10 mouse cellular contexts compared by ENCODE assay signal in the genomic region with DNA sequence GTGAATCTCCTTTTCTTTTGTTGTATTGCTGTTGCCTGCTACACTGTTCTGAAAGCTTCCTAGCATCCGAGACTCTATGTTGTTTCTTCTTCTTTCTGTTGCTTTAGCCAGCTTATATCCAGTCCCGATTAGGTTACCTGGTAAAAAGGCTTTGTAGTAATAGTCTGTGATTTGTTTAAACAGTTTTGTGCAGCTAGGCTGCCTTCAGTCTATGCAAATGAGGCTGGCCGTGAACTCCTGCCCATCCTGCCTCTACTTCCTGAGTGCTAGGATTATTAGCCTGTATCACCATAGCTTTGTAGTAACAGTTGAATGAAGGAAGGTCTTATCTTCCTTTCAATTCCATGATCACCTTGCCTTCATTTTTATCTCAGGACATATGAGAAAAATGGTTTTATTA. TPM values are rescaled to one million over a fixed set of nuclear protein-coding genes. Genes with fewer than 3 reads are reported as not detected.
DNase-seq lines count a peak whose midpoint lies in the region; ATAC-seq and TF ChIP-seq lines count a peak whose summit lies in the region.
"Had no signal": no experiment of that assay in that cellular context is flagged by ENCODE, and none has a peak within 500 bp of the region (broad histone marks: within the 10 kb centered on the region; RNA-seq: fewer than 3 reads in every experiment).

No protein-coding gene starts in this region.

- in situ Hi-C loops in ES-E14 (cut with MboI; ENCODE audit: low sequenced_read_pairs in 2 of 2, unreplicated experiment in 2 of 2): no loop called here

- no peak overlapping the region for H3K27ac ChIP-seq in heart, embryonic 15.5 days
- peak overlapping the region; percentile 99; the same call in 1 of the 2 replicates for H3K27ac ChIP-seq in ES-E14 (ENCODE audit: insufficient read depth, low read depth, low read length, poor library complexity, severe bottlenecking)
- no peak overlapping the region for H3K27ac ChIP-seq in hindbrain, embryonic 12.5 days
- H3K27ac ChIP-seq in liver, postnatal 0 days (ENCODE audit: low read depth): no peak overlapping the region

- no peak for TF ChIP-seq CTCF in liver, postnatal 0 days (IDR thresholded peaks at IDR 0.05; ENCODE audit: low read depth)

- H3K4me2 ChIP-seq in heart, embryonic 15.5 days: peak overlapping the region; percentile 85
- H3K4me2 ChIP-seq in hindbrain, embryonic 12.5 days (replicated peaks): peak overlapping the region; percentile 79
- peak overlapping the region; percentile 92 for H3K4me2 ChIP-seq in liver, postnatal 0 days (ENCODE audit: low read depth, low read length)

- DNase-seq in heart, postnatal 25 days (ENCODE audit: low spot score): no peak
- no peak for DNase-seq in ES-E14 (ENCODE audit: low read depth, low spot score)
- DNase-seq in liver, postnatal 0 days: no peak
- DNase-seq in adrenal gland, adult 8-10 months: no peak
- DNase-seq in layer of hippocampus, adult 11-12 months (ENCODE audit: low spot score): no peak
- DNase-seq in kidney, adult 8-10 months: no peak
- DNase-seq: adrenal gland, postnatal 10 days had no signal

- 52% methylated on average over 3 of the region's 3 CpGs for WGBS in heart, embryonic 15.5 days
- WGBS in hindbrain, embryonic 12.5 days: 62% methylated on average over 3 of the region's 3 CpGs
- 41% methylated on average over 3 of the region's 3 CpGs for WGBS in liver, postnatal 0 days (ENCODE audit: insufficient replicate concordance)

- TF ChIP-seq EP300 in liver, postnatal 0 days (IDR thresholded peaks at IDR 0.05; ENCODE audit: low read depth): no peak

- H3K9me3 ChIP-seq in heart, embryonic 15.5 days (replicated peaks): no peaks in the 10 kb centered on the region
- H3K9me3 ChIP-seq in ES-E14 (ENCODE audit: control insufficient read depth, insufficient read depth, low read depth, low read length): no peaks in the 10 kb centered on the region
- no peaks in the 10 kb centered on the region for H3K9me3 ChIP-seq in hindbrain, embryonic 12.5 days (replicated peaks)
- H3K9me3 ChIP-seq in liver, postnatal 0 days (ENCODE audit: low read length): no peaks in the 10 kb centered on the region

- intact Hi-C loops in heart, postnatal 25 days (cut with DNase I): loop anchor here (10.0 kb wide), 1 partner anchor 299 kb away; no protein-coding TSS in a partner anchor

- ATAC-seq in heart, embryonic 15.5 days (replicated peaks; ENCODE audit: insufficient number of reproducible peaks, insufficient read depth, low FRiP score, low read depth): no peak
- no peak for ATAC-seq in hindbrain, embryonic 12.5 days (ENCODE audit: low FRiP score)
- ATAC-seq in liver, postnatal 0 days: no peak
- ATAC-seq: inflammation-experienced regulatory T-cells, adult 6 months had no signal

- peaks cover 14% of the 10 kb centered on the region for H3K4me1 ChIP-seq in heart, embryonic 15.5 days (replicated peaks)
- peaks cover 3 to 6% of the 10 kb centered on the region in 2 experiments; a peak in 3 of 4 replicates for H3K4me1 ChIP-seq in ES-E14 (ENCODE audit: control insufficient read depth in 2 of 2, insufficient read depth in 2 of 2, low read length in 2 of 2, poor library complexity in 1 of 2)
- H3K4me1 ChIP-seq in hindbrain, embryonic 12.5 days: peaks cover 13% of the 10 kb centered on the region
- peaks cover 13% of the 10 kb centered on the region for H3K4me1 ChIP-seq in liver, postnatal 0 days (ENCODE audit: insufficient read depth)

- H3K27me3 ChIP-seq in heart, embryonic 15.5 days: no peaks in the 10 kb centered on the region
- 0 out of 2 replicates have a peak, but pooled peaks cover 3% of the 10 kb centered on the region for H3K27me3 ChIP-seq in hindbrain, embryonic 12.5 days
- 0 out of 2 replicates have a peak, but pooled peaks cover 3% of the 10 kb centered on the region for H3K27me3 ChIP-seq in liver, postnatal 0 days (ENCODE audit: insufficient read depth, low read length)

- H3K9ac ChIP-seq in heart, embryonic 15.5 days: peak overlapping the region; percentile 4; the same call in 1 of the 2 replicates
- peak overlapping the region; percentile 99; the same call in 1 of the 2 replicates for H3K9ac ChIP-seq in ES-E14 (ENCODE audit: insufficient read depth, low read depth, low read length, poor library complexity, severe bottlenecking)
- 0 out of 2 replicates have a peak overlapping the region, but pooled peaks have one; percentile 35 for H3K9ac ChIP-seq in hindbrain, embryonic 12.5 days
- no peak overlapping the region for H3K9ac ChIP-seq in liver, postnatal 0 days (replicated peaks)

- H3K4me3 ChIP-seq in heart, embryonic 15.5 days: peak overlapping the region; percentile 92
- H3K4me3 ChIP-seq in ES-E14 (ENCODE audit: insufficient read depth in 1 of 2, low read depth in 1 of 2, low read length in 2 of 2, poor library complexity in 1 of 2, severe bottlenecking in 1 of 2): peak overlapping the region; percentile 96 to 98
- peak overlapping the region; percentile 66; the same call in 1 of the 2 replicates for H3K4me3 ChIP-seq in hindbrain, embryonic 12.5 days
- H3K4me3 ChIP-seq in liver, postnatal 0 days (ENCODE audit: low read depth, low read length): peak overlapping the region; percentile 78; the same call in 1 of the 2 replicates

- H3K36me3 ChIP-seq in heart, embryonic 15.5 days: peaks cover 34% of the 10 kb centered on the region
- H3K36me3 ChIP-seq in ES-E14 (ENCODE audit: control insufficient read depth, insufficient read depth, low read length, poor library complexity, severe bottlenecking): peaks cover 14% of the 10 kb centered on the region
- H3K36me3 ChIP-seq in hindbrain, embryonic 12.5 days: peaks cover 19% of the 10 kb centered on the region
- peaks cover 2% of the 10 kb centered on the region; the same call in 1 of the 2 replicates for H3K36me3 ChIP-seq in liver, postnatal 0 days (replicated peaks; ENCODE audit: insufficient read depth, low read length)

TF ChIP-seq in ES-E14, 5 proteins besides CTCF, POLR2A, EP300 and RAD21:
- TF ChIP-seq HCFC1 (IDR thresholded peaks at IDR 0.05; ENCODE audit: borderline replicate concordance, insufficient read depth, low read length): no peak
- no peak for TF ChIP-seq CHD2 (IDR thresholded peaks at IDR 0.05; ENCODE audit: low read depth, low read length)
- no peak for TF ChIP-seq ZC3H11A (IDR thresholded peaks at IDR 0.05; ENCODE audit: borderline replicate concordance, low read depth, low read length)
- no peak for TF ChIP-seq ZNF384 (IDR thresholded peaks at IDR 0.05; ENCODE audit: low read depth, low read length)
- TF ChIP-seq MAFK (IDR thresholded peaks at IDR 0.05; ENCODE audit: insufficient read depth, low read depth, low read length): no peak
TF ChIP-seq in ES-E14: peak in this region for 0.

RNA-seq across cellular contexts. Expression of gene Cep55, which starts 1.5 kb away (rescaled TPM):
- 24.6 and 26.4 TPM in 2 replicates for polyA plus RNA-seq in heart, embryonic 15.5 days (2015; fragmentation: Nextera tagmentation; extraction: Ambion mirVana)
- under 1 TPM; 0.50 to 0.78 TPM for total RNA-seq in heart, postnatal 25 days (2021)
- total RNA-seq in ES-E14 (2012; rRNA removed): 43.5 and 51.1 TPM in 2 replicates
- polyA plus RNA-seq in hindbrain, embryonic 12.5 days (2016; fragmentation: Nextera tagmentation; extraction: Ambion mirVana): 26.8 TPM in 2 replicates
- polyA plus RNA-seq in liver, postnatal 0 days (2015; fragmentation: Nextera tagmentation; extraction: Ambion mirVana): 3.0 and 3.3 TPM in 2 replicates
- 1 to 10 TPM in 3 of 4 experiments, under 1 TPM in 1; 0.44 to 1.5 (median 1.2) TPM for total RNA-seq in adrenal gland, adult 8-10 months (2022)

RNA-seq across cellular contexts. Expression of gene Myof, which starts 12.9 kb away (rescaled TPM):
- polyA plus RNA-seq in heart, embryonic 15.5 days (2015; fragmentation: Nextera tagmentation; extraction: Ambion mirVana): 5.5 and 7.8 TPM in 2 replicates
- 10 to 100 TPM in 1 of 2 experiments, 1 to 10 TPM in 1; 9.5 to 10.3 TPM for total RNA-seq in heart, postnatal 25 days (2021)
- total RNA-seq in ES-E14 (2012; rRNA removed): 29.8 and 44.3 TPM in 2 replicates
- 6.9 and 9.5 TPM in 2 replicates for polyA plus RNA-seq in hindbrain, embryonic 12.5 days (2016; fragmentation: Nextera tagmentation; extraction: Ambion mirVana)
- polyA plus RNA-seq in liver, postnatal 0 days (2015; fragmentation: Nextera tagmentation; extraction: Ambion mirVana): 1.6 and 1.7 TPM in 2 replicates
- 100 to 1,000 TPM in 1 of 4 experiments, 10 to 100 TPM in 3; 33.4 to 102 (median 63.6) TPM for total RNA-seq in adrenal gland, adult 8-10 months (2022)

RNA-seq across cellular contexts. Expression of gene Ffar4, which starts 40.6 kb away (rescaled TPM):
- 0.29 and 0.65 TPM in 2 replicates for polyA plus RNA-seq in heart, embryonic 15.5 days (2015; fragmentation: Nextera tagmentation; extraction: Ambion mirVana)
- total RNA-seq in heart, postnatal 25 days (2021): under 1 TPM in 1 of 2 experiments, not detected in 1; 0.20 TPM
- total RNA-seq in ES-E14 (2012; rRNA removed): 0.22 and 0.90 TPM in 2 replicates
- polyA plus RNA-seq in hindbrain, embryonic 12.5 days (2016; fragmentation: Nextera tagmentation; extraction: Ambion mirVana): not detected in 2 replicates
- 4.3 and 8.8 TPM in 2 replicates for polyA plus RNA-seq in liver, postnatal 0 days (2015; fragmentation: Nextera tagmentation; extraction: Ambion mirVana)
- total RNA-seq in adrenal gland, adult 8-10 months (2022): 1 to 10 TPM; 1.2 to 7.2 (median 4.5) TPM

Comparison
In these comparisons a context has a peak if more than half of its experiments do, and no peak if none do; other contexts are left out.
1. RNA of gene Cep55, which starts 1.5 kb away (total RNA-seq): 43.5 to 51.1 TPM in ES-E14; 0.44 to 1.5 TPM in adrenal gland, adult 8-10 months and 0.50 to 0.78 TPM in heart, postnatal 25 days; every median in the first group is over 10 times any median in the second.
2. Peak in every context shown above with its lines, with median percentiles within 50 percentile points of each other: H3K4me2 ChIP-seq and H3K4me3 ChIP-seq.